Mouse (Mus musculus): ENCODE measurements around the gene Gm49352. TPM values are rescaled to one million over a fixed set of nuclear protein-coding genes. Genes with fewer than 3 reads are reported as not detected.

Gm49352 gene
- not detected for total RNA-seq (2023)

GRCm38 (mm10) chr13:61568074-61568473 is at the start of gene Gm49352:
Gene Gm49352 (minus strand): TSS chr13:61568174.

GRCm38 (mm10) chr13:61570027-61570426 is 2.1 kb upstream of the Gm49352 start, which contains the start of gene Cts3:
Gene Cts3 (minus strand): TSS chr13:61570127.

GRCm38 (mm10) chr13:61541631-61542030 is 26.3 kb downstream of the Gm49352 start, which contains the start of gene Ctsm:
Gene Ctsm (minus strand): TSS chr13:61541839.

Other genes with a start within 250 kb of the Gm49352 start
- not detected for gene Cts7, start 210.0 kb downstream of the Gm49352 start, total RNA-seq (2023)
- gene Ctsm, start 26.3 kb downstream of the Gm49352 start, total RNA-seq (2023): not detected
- not detected for gene Cts3, start 2.0 kb upstream of the Gm49352 start, total RNA-seq (2023)